Mouse (Mus musculus) bone marrow macrophage, adult 2 months (primary cell): ENCODE results near the gene Agrp.

ENCODE experiments used
- CTCF ChIP-seq: IDR thresholded peaks from 2 replicates; pipeline ENCODE4 v1.5.1; 2012; ENCODE audit warnings: low read depth, mild to moderate bottlenecking, low read length, moderate library complexity
- POLR2A ChIP-seq: IDR thresholded peaks from 2 replicates; pipeline ENCODE4 v1.6.1; 2012; ENCODE audit warnings: mild to moderate bottlenecking, low read depth, low read length, borderline replicate concordance

DNA sequence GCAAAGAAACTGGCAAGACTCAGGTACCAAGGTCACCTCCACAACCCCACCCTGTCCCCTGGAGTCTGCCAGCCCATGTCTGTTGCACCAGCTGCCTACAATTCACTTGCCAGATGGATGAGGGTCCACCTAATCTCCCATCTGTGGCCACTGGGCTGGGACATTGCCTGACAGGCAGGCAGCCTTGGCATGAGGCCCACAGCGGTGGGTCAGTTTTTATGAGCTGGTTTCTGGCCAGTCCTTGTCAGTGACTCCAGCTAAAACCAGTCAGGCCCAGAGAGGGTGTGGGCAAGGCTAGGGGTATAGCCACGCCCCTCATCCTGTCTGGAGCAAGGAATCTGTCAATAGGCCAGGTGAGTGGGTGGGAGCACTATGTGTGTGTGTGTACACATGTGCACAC lies 110.1 kb downstream of the Agrp start:
- no peak for TF ChIP-seq CTCF
- TF ChIP-seq POLR2A = no peak
